Mouse (Mus musculus) WW6 (cell line): Measurements from ENCODE around the gene Cmklr1.

Source experiments
- DNase-seq: peaks from one replicate; pipeline ENCODE4 v3.0.0-alpha.2; 2013; ENCODE audit warnings: low read depth, low spot score

Cmklr1 gene

DNA sequence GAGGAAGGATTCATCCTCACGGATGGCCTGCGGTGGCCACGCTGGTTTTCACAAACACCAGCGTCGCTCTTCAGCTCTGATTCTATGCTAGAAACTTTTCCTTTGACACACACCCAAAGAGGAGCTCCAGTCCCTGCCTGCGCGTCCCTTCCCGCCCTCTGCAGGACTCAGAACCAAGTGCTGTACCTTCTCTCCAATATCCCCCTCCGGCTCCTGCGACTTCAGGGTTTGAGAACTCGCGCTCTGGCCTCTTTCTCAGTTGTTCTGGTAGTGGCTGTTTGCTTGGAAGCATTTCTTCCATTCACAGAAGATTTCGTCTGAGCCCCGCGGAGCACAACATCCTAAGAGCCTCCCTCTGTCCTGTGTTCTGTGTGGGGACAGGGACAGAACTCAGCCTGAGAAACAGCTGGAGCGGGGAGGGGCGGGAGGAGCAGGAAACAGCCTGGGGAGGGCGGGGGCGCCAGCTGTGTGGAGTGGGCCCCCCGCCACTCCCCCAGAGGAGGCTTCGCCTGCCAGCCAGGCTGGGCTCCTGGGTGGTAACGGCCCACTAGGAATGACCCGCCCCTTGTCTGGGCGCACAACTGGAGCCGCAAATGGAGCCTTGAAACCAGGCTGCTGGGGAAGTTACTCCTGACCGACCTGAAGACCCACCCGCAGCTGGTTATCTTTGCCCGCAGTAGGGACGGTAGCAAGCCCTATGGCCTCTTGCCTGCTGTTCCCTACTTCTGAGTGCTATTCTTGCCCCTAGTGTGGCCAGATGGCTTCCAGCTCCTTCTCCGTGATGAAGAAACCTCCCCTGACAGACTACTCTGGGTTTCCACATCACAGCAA is at the start of gene Cmklr1:
Gene Cmklr1, minus strand, starts transcription at position 392 of the 831 bp plus-strand sequence.
- no peak for DNase-seq

DNA sequence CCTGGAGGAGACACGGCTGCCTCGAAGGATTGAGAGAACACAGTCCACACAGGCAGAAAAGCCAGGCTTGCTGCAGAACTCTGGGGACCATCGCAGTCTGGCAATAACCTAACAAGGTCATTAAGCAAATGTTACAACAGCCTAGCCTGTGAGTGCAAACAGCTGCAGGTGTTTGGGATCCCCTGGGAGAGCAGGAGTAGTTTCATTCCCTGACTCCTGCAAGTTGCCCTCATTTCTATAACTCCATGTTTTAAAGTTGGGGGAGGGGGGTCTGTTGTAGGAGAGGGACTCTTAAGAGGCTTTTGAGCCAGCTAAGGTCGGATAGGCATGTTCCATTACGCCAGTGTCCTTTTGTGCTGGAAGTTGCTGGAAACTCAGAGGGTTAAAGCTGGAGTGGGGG is 44.2 kb upstream of the Cmklr1 start:
- DNase-seq = no peak

DNA sequence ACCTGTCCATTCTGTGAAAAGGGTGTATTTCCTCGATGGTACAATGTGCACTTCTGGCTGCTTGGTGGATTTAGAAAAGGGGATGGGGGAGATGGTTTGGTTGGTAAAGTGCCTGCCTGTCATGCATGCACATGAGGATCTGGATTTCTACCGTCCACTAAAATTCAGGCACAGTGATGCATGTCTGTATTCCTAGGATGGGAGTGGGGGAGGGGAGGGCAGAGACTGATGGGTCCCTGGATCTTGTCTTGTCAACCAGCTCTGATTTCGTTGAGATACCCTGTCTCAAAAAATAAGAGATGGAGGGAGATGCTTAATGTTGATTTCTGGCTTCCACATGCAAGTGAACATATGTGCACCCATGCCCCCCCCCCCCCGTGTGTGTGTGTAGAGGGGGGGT is 43.8 kb upstream of the Cmklr1 start:
- DNase-seq = no peak

DNA sequence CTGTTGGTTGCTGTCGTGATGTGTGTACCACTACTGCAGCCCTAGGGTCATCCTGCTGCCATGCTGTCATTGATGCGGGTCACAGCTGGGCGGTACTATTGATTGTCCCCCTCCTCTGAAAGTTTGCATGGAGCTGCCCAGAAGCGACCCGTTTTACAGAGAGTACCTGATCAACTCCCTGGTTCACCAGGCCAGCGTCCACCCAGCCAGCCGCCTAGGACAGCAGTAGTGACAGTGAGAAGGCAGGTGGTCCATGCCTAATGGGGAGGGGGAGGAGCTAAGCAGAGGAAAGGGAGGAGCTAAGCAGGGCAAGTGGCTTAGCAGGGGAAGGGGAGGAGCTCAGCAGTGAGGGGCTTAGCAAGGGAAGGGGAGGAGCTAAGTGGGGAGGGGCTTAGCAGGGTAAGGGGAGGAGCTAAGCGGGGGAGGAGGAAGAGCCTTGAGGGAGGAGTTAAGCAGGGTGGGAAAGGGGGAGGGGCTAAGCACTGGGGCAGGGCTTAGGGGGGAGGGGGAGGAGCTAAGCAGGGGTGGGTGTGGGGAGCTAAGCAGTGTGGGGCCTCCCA is 43.0 kb upstream of the Cmklr1 start:
- DNase-seq = peak; percentile 71

DNA sequence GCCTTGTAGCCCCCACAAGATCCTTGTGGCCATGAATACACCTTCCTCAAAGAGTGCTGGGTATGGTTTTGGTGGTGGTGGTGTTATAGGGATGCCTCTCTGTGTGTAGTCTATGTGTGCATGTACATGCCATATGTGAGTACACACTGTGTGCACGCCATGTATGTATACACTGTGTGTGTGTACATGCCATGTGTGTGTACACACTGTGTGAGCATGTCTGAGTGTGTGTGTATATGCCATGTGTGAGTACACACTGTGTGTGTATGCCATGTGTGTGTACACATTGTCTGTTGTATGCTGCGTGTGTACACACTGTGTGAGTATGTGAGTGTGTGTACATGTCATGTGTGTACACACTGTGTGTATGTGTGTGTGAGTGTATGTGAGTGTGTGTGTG is 40.6 kb upstream of the Cmklr1 start:
- no peak for DNase-seq

DNA sequence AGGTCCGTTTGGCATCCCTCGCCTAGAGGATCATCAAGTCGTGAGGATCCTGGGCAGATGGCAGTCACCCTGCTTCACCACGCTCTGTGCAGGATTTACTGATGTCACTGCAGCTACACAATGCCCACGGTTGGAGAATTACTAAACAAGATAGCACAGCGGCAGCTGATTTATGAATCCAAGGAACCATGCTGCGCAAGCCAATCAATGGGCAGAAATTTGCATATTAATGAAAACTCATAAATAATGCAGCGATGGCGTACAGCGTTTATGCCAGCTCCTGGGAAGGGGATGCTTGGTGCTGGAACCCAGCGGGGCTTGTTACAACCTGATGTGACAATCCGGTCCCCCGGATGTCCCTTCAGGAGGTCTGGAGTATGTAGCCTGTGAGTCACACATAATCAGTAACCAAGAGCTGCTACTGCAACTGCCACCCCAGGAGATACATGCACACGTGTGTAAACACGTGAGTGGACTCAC is 39.9 kb upstream of the Cmklr1 start:
- DNase-seq = no peak

DNA sequence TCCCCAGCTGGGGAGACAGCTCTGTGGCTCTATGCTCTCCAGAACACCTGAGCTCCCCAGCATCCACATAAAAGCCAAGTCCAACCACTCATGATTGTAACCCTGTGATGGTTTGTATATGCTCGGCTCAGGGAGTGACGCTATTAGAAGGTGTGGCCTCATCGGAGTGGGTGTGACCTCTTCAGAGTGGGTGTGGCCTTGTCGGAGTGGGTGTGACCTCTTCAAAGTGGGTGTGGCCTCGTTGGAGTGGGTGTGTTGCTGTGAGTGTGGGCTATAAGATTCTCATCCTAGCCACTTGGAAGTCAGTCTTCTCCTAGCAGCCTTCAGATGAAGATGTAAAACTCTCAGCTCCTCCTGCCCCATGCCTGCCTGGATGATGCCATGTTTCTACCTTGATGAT is 37.3 kb upstream of the Cmklr1 start:
- no peak for DNase-seq

DNA sequence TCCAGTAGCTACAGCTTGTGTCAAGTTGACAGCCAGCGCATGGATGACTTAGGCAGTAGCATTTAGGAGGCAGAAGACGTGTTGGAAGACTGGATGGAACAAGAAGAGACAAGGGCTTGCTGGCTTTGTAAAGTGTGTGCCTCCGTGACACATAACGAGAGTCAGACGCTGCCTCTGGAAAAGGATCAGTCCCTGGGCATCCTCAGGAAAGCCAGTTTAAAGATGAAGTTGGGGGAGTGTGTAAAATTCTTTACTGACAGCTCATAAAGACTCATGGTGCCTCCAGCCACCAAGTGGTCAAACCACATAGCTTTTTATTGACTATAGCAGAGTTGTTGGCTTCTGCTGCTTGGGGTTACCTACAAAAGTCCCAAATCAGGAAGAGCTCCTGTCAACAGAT is 35.2 kb upstream of the Cmklr1 start:
- no peak for DNase-seq

DNA sequence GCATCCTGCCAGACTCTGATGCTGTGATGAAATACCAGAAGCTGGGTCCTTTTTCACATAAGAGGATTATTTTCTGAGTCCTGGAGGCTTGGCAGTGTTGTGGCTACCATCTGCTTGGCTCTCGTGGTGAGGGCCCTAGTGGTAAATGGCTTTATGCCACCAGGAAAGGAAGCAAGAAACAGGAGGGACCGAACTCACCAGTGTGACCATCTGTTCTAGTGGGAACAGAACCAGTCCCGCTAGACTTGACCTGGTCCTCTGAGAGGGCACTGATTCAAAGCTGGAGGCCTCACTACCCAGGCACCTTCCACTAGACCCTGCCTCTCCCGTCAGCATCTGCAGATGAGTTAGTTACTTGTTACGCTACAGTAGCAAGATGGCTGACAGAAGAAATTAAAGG is 33.0 kb upstream of the Cmklr1 start:
- DNase-seq = no peak

DNA sequence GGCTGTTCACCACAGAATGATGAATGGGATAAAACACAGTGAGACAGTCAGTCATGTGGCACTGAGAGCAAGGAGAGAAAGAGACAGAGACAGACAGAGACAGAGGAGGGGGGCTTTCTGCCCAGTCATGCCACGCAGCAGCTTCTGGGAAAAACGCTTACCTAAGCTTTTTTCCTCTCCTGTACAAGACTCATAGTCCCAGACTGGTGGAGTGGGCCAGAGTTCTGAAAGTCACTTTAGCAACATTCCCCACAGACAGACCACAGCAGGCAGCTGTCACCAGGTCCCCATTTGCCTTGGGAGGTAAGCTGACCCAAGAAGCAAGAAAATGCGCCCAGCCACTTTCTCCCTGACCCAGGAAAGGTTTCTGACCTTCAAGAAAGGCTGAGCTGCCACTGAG is 32.2 kb upstream of the Cmklr1 start:
- no peak for DNase-seq

DNA sequence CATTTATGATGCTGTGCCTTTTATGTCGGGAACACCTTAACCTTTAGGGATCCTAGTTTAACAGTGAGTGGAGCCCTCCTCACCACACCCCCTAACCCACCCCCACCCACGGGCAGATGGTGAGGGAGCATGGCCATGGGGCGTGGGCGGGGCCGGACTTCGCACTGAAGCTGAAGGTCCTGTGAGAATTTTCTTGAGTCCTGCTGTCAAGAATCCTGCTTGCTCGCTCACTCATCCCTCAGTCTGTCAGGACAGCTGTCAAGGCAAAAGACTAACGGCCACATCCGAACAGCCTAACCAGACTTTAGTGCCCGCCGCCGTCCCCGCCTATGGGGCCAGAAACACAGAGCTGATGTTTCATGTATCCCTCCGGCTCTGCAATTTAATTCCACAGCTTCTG is 31.0 kb upstream of the Cmklr1 start:
- DNase-seq = no peak

DNA sequence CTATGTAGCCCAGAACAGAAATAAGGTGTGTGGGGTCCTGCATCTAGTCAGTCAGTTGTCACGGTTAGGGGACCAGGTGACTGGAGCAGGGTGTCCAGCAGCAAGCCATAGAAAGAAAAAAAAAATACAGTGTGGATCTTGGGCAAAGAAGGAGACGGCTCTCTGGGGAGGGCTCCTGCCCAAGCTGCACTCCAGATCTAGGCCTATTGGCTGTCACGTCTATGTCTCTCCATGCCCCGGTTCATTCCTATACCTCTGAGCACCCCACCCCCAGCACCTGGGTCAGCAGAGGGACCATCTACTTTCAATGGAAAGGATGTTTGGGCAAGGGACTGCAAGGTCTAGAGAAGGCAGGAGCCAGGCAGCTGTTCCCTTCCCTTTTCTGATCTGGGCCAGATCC is 29.3 kb upstream of the Cmklr1 start:
- DNase-seq = no peak

DNA sequence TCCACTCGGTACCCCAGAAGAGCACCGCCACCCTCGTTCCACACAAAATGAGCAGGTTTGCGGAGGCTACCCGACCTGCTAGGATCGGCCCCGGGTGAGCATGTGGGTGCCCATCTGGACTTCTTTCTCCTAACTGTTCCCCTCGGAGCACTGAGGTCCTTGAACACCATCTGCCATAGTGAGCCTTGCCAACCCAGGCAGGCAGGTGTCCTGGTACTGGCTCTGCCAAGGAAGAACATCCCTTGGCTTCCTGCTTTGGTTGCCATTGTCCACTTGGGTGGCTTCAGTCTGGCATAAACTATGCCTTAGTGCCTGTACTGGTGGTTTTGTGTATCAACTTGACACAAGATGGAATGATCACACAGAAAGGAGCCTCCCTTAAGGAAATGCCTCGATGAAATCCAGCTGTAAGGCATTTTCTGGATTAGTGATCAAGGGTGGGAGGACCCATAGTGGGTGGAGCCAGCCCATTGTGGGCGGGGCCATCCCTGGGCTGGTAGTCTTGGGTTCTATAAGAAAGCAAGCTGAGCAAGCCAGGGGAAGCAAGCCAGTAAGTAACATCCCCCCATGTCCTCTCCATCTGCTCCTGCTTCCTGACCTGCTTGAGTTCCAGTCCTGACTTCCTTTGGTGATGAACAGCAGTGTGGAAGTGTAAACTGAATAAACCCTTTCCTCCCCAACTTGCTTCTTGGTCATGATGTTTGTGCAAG is 28.7 kb upstream of the Cmklr1 start:
- DNase-seq = no peak

DNA sequence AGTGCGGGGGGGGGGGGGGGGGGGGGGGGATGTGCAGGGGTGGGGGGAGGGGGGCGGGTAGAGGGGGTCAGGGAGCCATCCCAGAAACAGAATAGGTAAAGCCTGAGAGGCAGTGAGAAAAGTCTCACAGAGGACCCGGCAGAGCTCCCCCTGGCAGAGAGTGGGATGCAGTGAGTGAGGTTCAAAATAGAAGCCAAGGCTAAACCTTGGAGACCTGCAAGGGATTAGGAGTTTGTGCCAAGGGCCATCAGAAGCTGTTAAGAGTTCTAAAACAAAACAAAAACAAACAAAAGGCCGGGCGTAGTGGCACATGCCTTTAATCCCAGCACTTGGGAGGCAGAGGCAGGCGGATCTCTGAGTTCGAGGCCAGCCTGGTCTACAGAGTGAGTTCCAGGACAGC is 27.3 kb upstream of the Cmklr1 start:
- no peak for DNase-seq

DNA sequence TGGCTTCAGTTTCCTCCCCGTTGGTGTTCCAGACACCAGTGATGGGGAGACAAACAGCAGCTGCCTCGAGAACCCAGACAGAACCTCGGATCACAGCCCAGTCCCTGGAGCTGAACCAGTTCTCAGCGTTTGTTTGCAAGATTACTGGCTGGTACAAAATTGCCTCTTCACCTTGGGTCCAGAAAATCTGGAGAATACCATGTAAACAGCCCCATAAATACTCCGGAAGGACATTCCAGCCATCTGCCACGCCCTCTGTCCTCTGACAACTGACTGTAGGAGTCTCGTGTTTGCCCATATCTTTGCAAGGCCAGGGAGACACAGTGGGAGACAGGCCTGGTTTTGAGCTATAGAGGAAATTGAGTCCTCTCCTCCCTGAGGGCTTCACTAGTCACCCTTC is 24.6 kb upstream of the Cmklr1 start:
- no peak for DNase-seq

DNA sequence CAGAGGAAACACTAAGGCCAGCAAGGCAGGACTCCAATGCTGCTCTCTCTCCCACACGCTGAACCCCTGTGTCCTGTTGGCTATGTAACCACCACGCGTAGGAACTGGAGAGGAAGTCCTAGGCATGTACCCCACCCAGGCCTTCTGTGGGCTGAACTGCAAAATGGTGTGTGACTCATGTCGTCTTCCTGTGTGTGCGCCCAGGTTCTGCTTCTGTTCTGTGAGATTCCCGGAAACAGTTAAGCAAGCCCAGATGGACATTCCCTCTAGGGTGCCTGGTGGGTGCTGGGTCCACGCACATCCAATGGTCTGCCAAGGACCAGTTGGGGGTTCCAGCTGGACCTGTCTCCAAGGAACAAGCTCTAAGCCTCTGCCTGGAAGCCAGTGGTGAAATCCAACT is 22.2 kb upstream of the Cmklr1 start:
- DNase-seq = no peak

DNA sequence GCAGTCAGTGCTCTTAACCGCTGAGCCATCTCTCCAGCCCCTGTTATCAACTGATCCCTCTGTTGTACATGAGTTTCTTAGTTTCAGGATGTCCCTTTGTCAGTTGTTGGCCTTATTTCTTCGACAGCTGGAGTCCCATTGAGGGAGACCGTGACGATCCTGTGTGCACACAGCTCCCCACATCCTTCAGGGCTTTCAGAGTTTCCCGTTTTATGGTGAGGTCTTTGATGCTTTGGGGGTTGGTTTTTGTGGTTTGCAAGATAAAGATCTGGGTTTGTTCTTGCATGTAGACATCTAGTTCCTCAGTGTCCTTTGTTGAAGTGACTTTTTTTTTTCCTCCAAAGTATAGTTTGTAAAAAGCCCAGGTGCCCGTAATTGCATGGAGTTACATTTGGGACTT is 20.4 kb upstream of the Cmklr1 start:
- no peak for DNase-seq

DNA sequence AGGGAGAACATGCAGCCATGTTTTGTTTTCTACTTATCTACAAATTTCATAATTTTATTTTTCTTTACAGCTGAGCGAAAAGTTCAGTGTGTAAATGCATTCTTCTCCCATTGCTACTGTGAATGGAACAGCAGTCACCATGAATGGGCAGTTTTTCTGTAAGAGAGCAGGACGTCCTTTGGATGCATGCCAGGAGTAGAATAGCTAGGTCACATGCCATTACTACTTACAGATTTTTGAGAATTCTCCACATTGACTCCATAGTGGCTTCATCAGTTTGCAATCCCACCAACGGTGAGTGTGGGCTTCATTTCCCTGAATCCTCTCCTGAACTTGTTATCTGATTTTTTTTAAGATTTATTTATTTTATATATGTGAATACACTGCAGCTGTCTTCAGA is 19.9 kb upstream of the Cmklr1 start:
- no peak for DNase-seq

DNA sequence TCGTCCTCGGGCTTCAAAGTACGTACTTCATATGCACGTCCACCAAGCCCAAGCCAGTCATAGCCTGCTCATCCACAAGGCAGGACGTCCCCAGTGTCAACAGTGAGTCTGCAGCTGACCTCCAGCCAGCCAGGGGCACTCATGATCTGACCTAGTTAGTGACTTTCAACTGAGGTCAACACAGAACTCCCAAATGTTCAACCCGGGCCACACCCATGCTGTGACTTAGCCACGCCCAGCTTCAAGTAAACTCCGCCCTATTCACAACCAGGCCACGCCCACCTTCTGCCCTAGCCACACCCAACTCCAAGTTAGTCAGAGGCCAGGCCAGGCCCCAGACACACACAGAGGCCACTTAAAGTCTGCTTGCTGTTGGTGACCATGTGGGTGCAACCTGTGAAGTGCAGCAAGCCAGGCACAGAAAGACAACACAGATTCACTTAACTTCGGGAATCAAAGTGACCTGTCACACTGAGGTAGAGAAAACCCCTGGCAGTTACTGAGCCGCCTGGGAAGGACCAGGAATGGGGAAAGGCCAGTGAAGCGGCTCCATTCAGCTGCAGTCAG is 14.5 kb upstream of the Cmklr1 start:
- DNase-seq = peak; percentile 59

DNA sequence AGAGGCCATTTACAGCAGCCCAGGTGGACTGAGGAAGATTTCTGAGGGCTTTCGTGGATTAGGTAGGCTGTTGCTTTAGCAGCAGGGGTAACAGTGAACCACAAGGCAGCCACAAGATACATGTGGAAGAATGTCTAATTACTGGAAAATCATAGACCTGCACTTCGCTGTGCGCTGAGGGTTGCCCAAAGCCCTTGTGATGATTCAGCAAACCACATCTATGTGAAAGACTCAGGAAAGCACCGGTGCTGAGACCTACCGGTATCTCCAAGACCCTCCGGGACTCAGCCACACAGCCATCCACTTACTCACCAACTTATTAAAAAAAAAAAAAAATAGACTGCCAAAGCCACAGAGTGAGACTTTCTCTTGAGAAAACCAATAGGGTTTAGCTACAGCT is 13.9 kb upstream of the Cmklr1 start:
- DNase-seq = no peak

DNA sequence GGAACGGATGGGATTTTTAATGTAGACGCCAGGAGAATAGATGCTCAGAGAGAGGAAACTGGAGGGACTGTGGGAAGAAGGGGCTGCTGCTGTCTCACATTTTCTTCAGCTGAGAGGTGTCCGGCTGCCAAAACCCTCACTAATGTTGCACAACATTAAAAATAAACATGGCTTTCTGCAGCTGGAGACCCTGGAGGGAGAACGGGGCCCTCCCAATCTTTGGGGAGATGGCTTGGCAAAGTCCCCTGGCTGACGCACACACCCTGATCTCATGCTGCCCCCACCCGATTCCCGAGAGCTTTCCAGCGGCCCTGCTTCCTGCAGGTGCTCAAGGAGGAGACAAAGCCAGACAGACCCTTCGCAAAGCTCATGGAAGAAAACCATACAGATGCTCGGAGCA is 10.6 kb upstream of the Cmklr1 start:
- DNase-seq = no peak

DNA sequence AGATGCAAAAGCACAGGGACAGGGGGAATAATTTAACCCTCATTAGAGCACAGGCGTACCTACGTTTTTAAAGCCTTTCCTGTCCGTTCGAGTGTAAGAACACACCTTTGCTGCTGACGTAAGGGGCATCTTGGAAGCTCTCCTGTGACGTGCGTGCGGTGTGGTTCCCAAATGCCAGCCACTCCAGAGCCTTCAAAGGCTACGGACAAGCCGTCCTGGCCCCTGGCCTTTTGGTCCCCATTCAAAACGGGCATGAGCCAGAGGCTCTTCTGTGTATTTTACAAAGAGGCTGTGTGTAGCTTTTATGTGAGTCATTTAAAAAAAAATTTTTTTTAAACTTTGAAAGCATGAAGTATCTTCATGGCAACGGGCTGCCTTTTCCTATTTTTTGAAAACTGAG is 4.6 kb upstream of the Cmklr1 start:
- DNase-seq = no peak

DNA sequence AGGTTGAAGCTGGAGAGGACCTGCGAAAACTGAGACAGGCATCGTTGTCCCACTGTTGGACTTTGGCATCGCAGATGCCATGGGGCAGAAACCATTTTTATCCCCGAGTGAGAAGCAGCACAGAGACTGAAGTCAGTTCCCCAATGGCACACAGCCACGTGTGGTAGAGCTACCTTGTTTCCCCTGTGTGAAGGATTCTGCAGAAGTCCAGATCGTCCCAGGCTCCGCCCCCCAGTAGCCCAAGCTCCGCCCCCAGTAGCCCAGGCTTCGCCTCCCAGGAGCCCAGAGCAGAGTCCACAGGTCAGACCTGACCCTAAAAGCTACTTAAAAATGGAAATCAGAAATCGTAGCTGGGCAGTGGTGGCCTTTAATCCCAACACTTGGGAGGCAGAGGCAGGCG is 4.0 kb upstream of the Cmklr1 start:
- no peak for DNase-seq
